ENCODE assay signal across 8 mouse cellular contexts in the genomic region with DNA sequence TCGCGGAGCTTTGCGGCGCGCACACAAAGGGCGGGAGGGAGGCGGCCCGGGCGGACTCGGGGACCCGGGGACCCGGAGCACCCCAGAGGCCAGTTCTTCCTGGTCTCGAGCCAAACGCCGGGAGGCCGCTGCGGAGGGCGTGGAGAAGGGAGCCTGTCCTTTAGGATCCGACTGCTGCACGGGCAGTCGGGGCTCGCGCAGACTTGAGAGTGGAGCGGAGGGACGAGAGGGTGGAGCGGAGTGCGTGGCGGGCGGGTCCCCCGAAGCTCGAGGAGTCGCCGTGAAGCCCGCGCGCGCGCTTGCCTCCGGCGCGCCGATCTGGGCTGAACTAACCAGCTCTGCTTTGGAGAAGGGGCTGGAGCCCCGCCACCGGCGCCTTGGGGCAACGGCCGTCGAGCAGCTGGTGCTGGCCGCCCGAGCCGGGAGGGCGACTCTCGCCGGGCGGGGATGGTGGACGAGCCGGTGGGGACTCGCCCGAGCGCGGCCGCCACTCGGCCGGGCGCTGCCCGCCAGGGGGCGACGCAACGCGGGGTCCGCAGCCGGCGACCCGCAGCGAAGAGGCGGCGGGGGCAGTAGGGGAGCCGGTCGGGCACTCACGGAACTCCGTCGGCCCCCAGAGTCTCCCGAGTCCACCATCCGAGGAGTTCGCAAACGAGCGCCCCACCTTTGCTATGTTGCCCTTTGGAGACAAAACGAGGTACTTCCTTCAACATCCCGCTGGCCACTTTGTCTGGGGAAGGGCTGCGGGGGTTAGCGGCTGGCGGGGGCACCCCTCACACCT. TPM values are rescaled to one million over a fixed set of nuclear protein-coding genes. Genes with fewer than 3 reads are reported as not detected.
DNase-seq lines count a peak whose midpoint lies in the region; ATAC-seq lines count a peak whose summit lies in the region.

No protein-coding gene starts in this region.

- peak; percentile 19 for DNase-seq in ES-CJ7 (ENCODE audit: low read depth, low spot score)
- peak; percentile 9 to 38 for DNase-seq in cerebellum, adult 18-20 months
- DNase-seq in layer of hippocampus, postnatal 10 days (ENCODE audit: low spot score in 2 of 2), result peak; percentile 66 to 80
- DNase-seq in lung, postnatal 10 days, result peak; percentile 90
- peak; percentile 73 for DNase-seq in ovary, postnatal 14 days (ENCODE audit: low spot score)
- DNase-seq in thymus, postnatal 10 days (ENCODE audit: low spot score in 2 of 2), result peak; percentile 43 to 50

- ATAC-seq in frontal cortex, adult (ENCODE audit: low TSS enrichment), result peak; percentile 78
- peak; percentile 6 to 33; a peak in 2 of 4 replicates for ATAC-seq in hematopoietic stem cell, adult 5-6 weeks (replicated peaks in 1 of 2; ENCODE audit: insufficient read depth in 1 of 2, low FRiP score in 2 of 2, low TSS enrichment in 1 of 2, low read depth in 1 of 2, poor library complexity in 2 of 2, severe bottlenecking in 2 of 2)

RNA-seq across cellular contexts. Expression of gene Pde5a, which starts 1.4 kb away (rescaled TPM):
- 5.1 and 5.6 TPM in 2 replicates for total RNA-seq in hematopoietic stem cell, adult 5-6 weeks (2017)
- 10 to 100 TPM; 10.4 to 12.7 TPM for total RNA-seq in layer of hippocampus, postnatal 10 days (2021)

Comparison
In these comparisons a context has a peak if more than half of its experiments do, and no peak if none do; other contexts are left out.
1. Peak in every context shown above with its lines: DNase-seq and ATAC-seq.
2. DNase-seq: peak in every context shown above with its lines; median percentile 90 in lung, postnatal 10 days; 73 in layer of hippocampus, postnatal 10 days; 73 in ovary, postnatal 14 days; 46 in thymus, postnatal 10 days; 24 in cerebellum, adult 18-20 months; 19 in ES-CJ7.